In genomic region chr19:8898576-8898975, GRCm38 (mm10) we compare ENCODE assay signal across 8 mouse cellular contexts. TPM values are rescaled to one million over a fixed set of nuclear protein-coding genes. Genes with fewer than 3 reads are reported as not detected.
DNase-seq lines count a peak whose midpoint lies in the region; ATAC-seq lines count a peak whose summit lies in the region.

No protein-coding gene starts in this region.

- H3K27ac ChIP-seq in hindbrain, embryonic 12.5 days, result peak overlapping the region; percentile 85
- peak overlapping the region; percentile 83 for H3K27ac ChIP-seq in midbrain, embryonic 15.5 days

- H3K4me3 ChIP-seq in hindbrain, embryonic 12.5 days, result peak overlapping the region; percentile 86
- H3K4me3 ChIP-seq in midbrain, embryonic 15.5 days, result peak overlapping the region; percentile 62

- peaks cover 38% of the 10 kb centered on the region for H3K36me3 ChIP-seq in hindbrain, embryonic 12.5 days
- peaks cover 20% of the 10 kb centered on the region for H3K36me3 ChIP-seq in midbrain, embryonic 15.5 days (replicated peaks)

- ATAC-seq in hindbrain, embryonic 12.5 days (ENCODE audit: low FRiP score), result no peak
- ATAC-seq in midbrain, embryonic 15.5 days (replicated peaks), result no peak

- no peaks in the 10 kb centered on the region for H3K27me3 ChIP-seq in hindbrain, embryonic 12.5 days
- no peaks in the 10 kb centered on the region for H3K27me3 ChIP-seq in midbrain, embryonic 15.5 days (replicated peaks)

- peak; percentile 25 to 36 for DNase-seq in kidney, postnatal 36 days
- no peak for DNase-seq in kidney, adult 18-20 months
- DNase-seq in T-cell, adult 2 months (ENCODE audit: low spot score), result peak; percentile 22
- no peak for DNase-seq in urinary bladder, adult 18-20 months (ENCODE audit: low spot score in 2 of 2)
- no peak for DNase-seq in cerebellum, postnatal 25 days
- no peak for DNase-seq in cerebellum, adult 18-20 months

- WGBS in hindbrain, embryonic 12.5 days, result 20% methylated on average over 13 of the region's 13 CpGs
- 13% methylated on average over 13 of the region's 13 CpGs for WGBS in midbrain, embryonic 15.5 days

- H3K9me3 ChIP-seq in hindbrain, embryonic 12.5 days (replicated peaks), result no peaks in the 10 kb centered on the region
- H3K9me3 ChIP-seq in midbrain, embryonic 15.5 days, result no peaks in the 10 kb centered on the region

- peak overlapping the region; percentile 80 for H3K4me2 ChIP-seq in hindbrain, embryonic 12.5 days (replicated peaks)
- H3K4me2 ChIP-seq in midbrain, embryonic 15.5 days, result peak overlapping the region; percentile 78

- H3K9ac ChIP-seq in hindbrain, embryonic 12.5 days, result peak overlapping the region; percentile 90
- peak overlapping the region; percentile 80 for H3K9ac ChIP-seq in midbrain, embryonic 15.5 days

- peaks cover 31% of the 10 kb centered on the region for H3K4me1 ChIP-seq in hindbrain, embryonic 12.5 days
- peaks cover 37% of the 10 kb centered on the region for H3K4me1 ChIP-seq in midbrain, embryonic 15.5 days

RNA-seq across cellular contexts. Expression of gene Ganab, which starts 0.7 kb away (rescaled TPM):
- 114 and 118 TPM in 2 replicates for polyA plus RNA-seq in hindbrain, embryonic 12.5 days (2016; fragmentation: Nextera tagmentation; extraction: Ambion mirVana)
- polyA plus RNA-seq in midbrain, embryonic 15.5 days (2015; fragmentation: Nextera tagmentation; extraction: Ambion mirVana), result 88.8 and 90.7 TPM in 2 replicates

RNA-seq across cellular contexts. Expression of gene Ints5, which starts 5.8 kb away (rescaled TPM):
- 43.4 and 45.2 TPM in 2 replicates for polyA plus RNA-seq in hindbrain, embryonic 12.5 days (2016; fragmentation: Nextera tagmentation; extraction: Ambion mirVana)
- 36.4 and 38.4 TPM in 2 replicates for polyA plus RNA-seq in midbrain, embryonic 15.5 days (2015; fragmentation: Nextera tagmentation; extraction: Ambion mirVana)

RNA-seq across cellular contexts. Expression of gene Gm49416, which starts 9.8 kb away (rescaled TPM):
- polyA plus RNA-seq in hindbrain, embryonic 12.5 days (2016; fragmentation: Nextera tagmentation; extraction: Ambion mirVana), result not detected in 2 replicates
- not detected in 2 replicates for polyA plus RNA-seq in midbrain, embryonic 15.5 days (2015; fragmentation: Nextera tagmentation; extraction: Ambion mirVana)

RNA-seq across cellular contexts. Expression of gene 1810009A15Rik, which starts 9.9 kb away (rescaled TPM):
- 74.3 and 87.4 TPM in 2 replicates for polyA plus RNA-seq in hindbrain, embryonic 12.5 days (2016; fragmentation: Nextera tagmentation; extraction: Ambion mirVana)
- polyA plus RNA-seq in midbrain, embryonic 15.5 days (2015; fragmentation: Nextera tagmentation; extraction: Ambion mirVana), result 40.2 and 44.3 TPM in 2 replicates

RNA-seq across cellular contexts. Expression of gene Gm49403, which starts 14.8 kb away (rescaled TPM):
- polyA plus RNA-seq in hindbrain, embryonic 12.5 days (2016; fragmentation: Nextera tagmentation; extraction: Ambion mirVana), result not detected in 2 replicates
- not detected in 2 replicates for polyA plus RNA-seq in midbrain, embryonic 15.5 days (2015; fragmentation: Nextera tagmentation; extraction: Ambion mirVana)

Comparison
In these comparisons a context has a peak if more than half of its experiments do, and no peak if none do; other contexts are left out.
1. DNase-seq: peak in kidney, postnatal 36 days (2 of 2) and T-cell, adult 2 months (single experiment); none in kidney, adult 18-20 months (single experiment), urinary bladder, adult 18-20 months (0 of 2), cerebellum, postnatal 25 days (0 of 2) and cerebellum, adult 18-20 months (0 of 2).